Mouse (Mus musculus) frontal cortex, postnatal 10 days (tissue): Measurements from ENCODE around the gene Fam171b.

Experiments
- DNase-seq, 2 experiments: peaks; one replicate each; pipeline ENCODE4 v3.0.0; 2022; ENCODE audit warnings: low spot score in 2 of 2, mixed read lengths in 1 of 2

Fam171b gene

GRCm38 (mm10) chr2:83883850-83884420 lies 71.5 kb downstream of the Fam171b start:
- DNase-seq = no peak

- no peak for DNase-seq
These were observed 81.3 kb downstream of the Fam171b start for GRCm38 (mm10) chr2:83893701-83894100.

GRCm38 (mm10) chr2:83901896-83902540 lies 89.6 kb downstream of the Fam171b start:
- no peak for DNase-seq

- DNase-seq = no peak
These were observed 117.1 kb downstream of the Fam171b start for GRCm38 (mm10) chr2:83929478-83930088.
